Mouse (Mus musculus) heart, adult 2 months (tissue): ENCODE data around the gene Nol7.

Source experiments
- CTCF ChIP-seq: fragments of 200-600 bp; IDR thresholded peaks from 2 replicates; pipeline ENCODE4 v1.8.1; 2022; ENCODE audit warnings: antibody characterized with exemption, mild to moderate bottlenecking, moderate library complexity
- EP300 ChIP-seq: fragments of 200-500 bp; IDR thresholded peaks from 2 replicates; pipeline ENCODE4 v1.6.1; 2011; ENCODE audit warnings: low read depth, low read length, control low read depth; ENCODE audit not compliant: insufficient read depth

GRCm38 (mm10) chr13:43452843-43453605 lies 54.8 kb downstream of the Nol7 start:
- TF ChIP-seq CTCF, result no peak
- TF ChIP-seq EP300, result no peak
